Mouse (Mus musculus): ENCODE measurements at regions not wholly inside any gene's neighbourhood (a gene's known extent, or its start where the extent isn't known, plus 50 kb on each side); places are given as distances from the start of the nearest gene placed in this dataset.

DNA sequence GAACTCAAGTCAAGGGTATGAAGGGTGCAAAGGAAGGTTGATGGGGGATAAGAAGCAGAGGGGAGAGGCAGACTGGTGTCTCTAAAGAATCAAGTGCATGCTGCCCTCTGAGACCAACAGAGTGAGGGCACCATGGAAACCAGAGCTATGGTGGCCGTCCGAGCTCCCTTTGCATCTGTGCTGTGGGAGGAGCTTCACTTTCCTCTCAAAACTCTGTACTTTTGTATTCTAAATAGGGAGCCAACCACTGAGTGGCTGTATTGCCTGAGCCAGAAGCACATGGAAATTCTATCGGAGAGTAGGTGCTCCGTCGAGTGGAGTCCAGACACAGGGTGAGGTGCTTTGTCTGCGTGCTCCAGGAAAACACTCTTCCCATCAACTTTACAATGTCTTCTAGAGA lies 119.9 kb downstream of the Gm11011 start:
- no peaks in the 10 kb centered on the region for H3K36me3 ChIP-seq (ENCODE audit: control insufficient read depth, insufficient read depth, low read length)
- no peak for DNase-seq (ENCODE audit: low spot score)
- H3K9me3 ChIP-seq (ENCODE audit: control insufficient read depth, low read length), result no peaks in the 10 kb centered on the region
- H3K9ac ChIP-seq (ENCODE audit: low read length), result no peak overlapping the region
- H3K4me2 ChIP-seq (ENCODE audit: low read length), result no peak overlapping the region
- H3K27me3 ChIP-seq (replicated peaks; ENCODE audit: control insufficient read depth, insufficient read depth, low read length), result no peaks in the 10 kb centered on the region
- no peak overlapping the region for H3K4me3 ChIP-seq (ENCODE audit: low read depth, low read length)
- peaks cover 4% of the 10 kb centered on the region; the same call in 1 of the 2 replicates for H3K4me1 ChIP-seq (replicated peaks; ENCODE audit: control insufficient read depth, insufficient read depth, low read length)
- no peak overlapping the region for H3K27ac ChIP-seq (ENCODE audit: low read depth)
- ATAC-seq (replicated peaks; ENCODE audit: low FRiP score, low TSS enrichment, low read depth), result no peak
- WGBS, result 84% methylated on average over 6 of the region's 6 CpGs

DNA sequence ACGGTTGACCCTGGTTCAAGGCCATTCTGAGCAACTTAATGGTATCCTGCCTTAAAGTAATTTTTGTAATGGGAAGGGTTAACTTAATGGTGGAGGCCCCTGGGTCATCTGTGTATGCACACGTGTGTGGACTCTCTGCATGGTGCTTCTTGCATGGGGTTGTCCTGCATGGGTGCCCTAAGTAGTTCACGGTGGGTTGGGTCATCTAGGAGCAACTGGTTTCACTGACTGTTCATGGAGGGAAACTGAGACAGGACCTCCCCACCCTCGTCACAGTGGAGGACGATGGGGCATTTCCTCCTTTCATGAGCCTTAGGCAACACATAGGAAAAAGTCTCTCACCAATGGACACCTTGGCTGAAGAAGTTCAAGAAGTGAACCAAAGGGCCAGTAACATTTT lies 123.4 kb downstream of the Gm11011 start:
- Histone ChIP-seq H3K36me3 (ENCODE audit: control insufficient read depth, insufficient read depth, low read length) (no peaks in the 10 kb centered on the region), H3K4me1 (replicated peaks; ENCODE audit: control insufficient read depth, insufficient read depth, low read length) (peaks cover 4% of the 10 kb centered on the region; the same call in 1 of the 2 replicates), H3K27me3 (replicated peaks; ENCODE audit: control insufficient read depth, insufficient read depth, low read length) (no peaks in the 10 kb centered on the region), H3K4me3 (ENCODE audit: low read depth, low read length) (no peak overlapping the region), H3K9me3 (ENCODE audit: control insufficient read depth, low read length) (no peaks in the 10 kb centered on the region), H3K27ac (ENCODE audit: low read depth) (no peak overlapping the region), H3K4me2 (ENCODE audit: low read length) (no peak overlapping the region), H3K9ac (ENCODE audit: low read length) (no peak overlapping the region)
- DNase-seq (ENCODE audit: low spot score), result no peak
- WGBS, result 94% methylated on average over 5 of the region's 5 CpGs
- no peak for ATAC-seq (replicated peaks; ENCODE audit: low FRiP score, low TSS enrichment, low read depth)

DNA sequence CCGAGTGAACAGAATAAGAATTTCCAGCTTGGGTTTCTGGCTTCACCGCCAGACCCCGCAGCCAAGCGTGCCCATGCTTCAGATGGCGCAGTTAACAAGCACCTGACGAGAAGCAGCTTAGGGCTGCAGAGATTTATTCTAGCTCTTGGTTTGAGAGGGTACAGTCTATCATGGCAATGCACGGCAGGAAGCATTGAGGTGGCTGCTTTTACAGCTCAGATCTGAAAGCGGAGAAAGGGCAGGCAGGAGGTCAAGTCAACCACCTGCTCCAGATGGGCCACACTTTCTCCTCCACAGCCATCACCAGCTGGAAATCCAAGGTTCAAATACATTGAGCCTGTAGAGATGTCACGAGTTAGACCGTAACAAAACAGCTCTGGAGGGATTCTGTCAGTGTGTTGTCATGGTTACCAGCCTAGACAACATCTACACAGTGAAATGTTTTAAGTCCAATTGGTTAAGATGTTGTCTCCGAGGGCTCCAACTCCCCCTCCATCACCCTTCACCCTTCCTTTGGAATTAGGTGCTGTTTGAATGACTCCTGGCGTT lies 126.0 kb downstream of the Gm11011 start:
- 74% methylated on average over 12 of the region's 12 CpGs for WGBS
- DNase-seq (ENCODE audit: low spot score), result no peak
- H3K4me3 ChIP-seq (ENCODE audit: low read depth, low read length), result no peak overlapping the region
- H3K27ac ChIP-seq (ENCODE audit: low read depth), result no peak overlapping the region
- no peak overlapping the region for H3K9ac ChIP-seq (ENCODE audit: low read length)
- H3K36me3 ChIP-seq (ENCODE audit: control insufficient read depth, insufficient read depth, low read length), result no peaks in the 10 kb centered on the region
- H3K4me1 ChIP-seq (replicated peaks; ENCODE audit: control insufficient read depth, insufficient read depth, low read length), result no peaks in the 10 kb centered on the region
- no peak overlapping the region for H3K4me2 ChIP-seq (ENCODE audit: low read length)
- ATAC-seq (replicated peaks; ENCODE audit: low FRiP score, low TSS enrichment, low read depth), result no peak
- no peaks in the 10 kb centered on the region for H3K9me3 ChIP-seq (ENCODE audit: control insufficient read depth, low read length)
- H3K27me3 ChIP-seq (replicated peaks; ENCODE audit: control insufficient read depth, insufficient read depth, low read length), result no peaks in the 10 kb centered on the region

DNA sequence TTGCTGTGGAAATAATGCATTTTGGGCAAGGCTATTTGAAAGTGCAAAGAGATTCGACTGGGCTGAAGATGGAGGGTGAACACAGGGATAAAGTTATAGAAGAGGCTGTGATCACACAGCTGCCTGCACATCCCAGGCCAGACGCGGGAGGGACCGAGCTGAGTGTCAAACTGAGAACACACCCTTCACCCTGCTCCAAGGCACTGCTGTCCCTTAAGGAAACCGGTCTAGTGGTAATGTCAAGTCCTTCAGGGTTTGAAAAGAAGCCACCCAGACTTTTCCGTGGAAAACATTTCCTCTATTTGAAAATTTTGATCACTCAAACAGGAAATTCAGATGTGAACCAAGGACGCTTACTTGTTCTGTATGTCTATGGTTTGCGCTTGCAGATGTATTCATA lies 134.6 kb downstream of the Gm11011 start:
- Histone ChIP-seq H3K36me3 (ENCODE audit: control insufficient read depth, insufficient read depth, low read length) (no peaks in the 10 kb centered on the region), H3K27me3 (replicated peaks; ENCODE audit: control insufficient read depth, insufficient read depth, low read length) (no peaks in the 10 kb centered on the region), H3K27ac (ENCODE audit: low read depth) (no peak overlapping the region), H3K9me3 (ENCODE audit: control insufficient read depth, low read length) (0 out of 2 replicates have a peak, but pooled peaks cover 5% of the 10 kb centered on the region), H3K4me1 (replicated peaks; ENCODE audit: control insufficient read depth, insufficient read depth, low read length) (no peaks in the 10 kb centered on the region), H3K4me2 (ENCODE audit: low read length) (no peak overlapping the region), H3K4me3 (ENCODE audit: low read depth, low read length) (no peak overlapping the region), H3K9ac (ENCODE audit: low read length) (no peak overlapping the region)
- DNase-seq (ENCODE audit: low spot score) (no peak), ATAC-seq (replicated peaks; ENCODE audit: low FRiP score, low TSS enrichment, low read depth) (no peak)
- 84% methylated on average over 8 of the region's 8 CpGs for WGBS

DNA sequence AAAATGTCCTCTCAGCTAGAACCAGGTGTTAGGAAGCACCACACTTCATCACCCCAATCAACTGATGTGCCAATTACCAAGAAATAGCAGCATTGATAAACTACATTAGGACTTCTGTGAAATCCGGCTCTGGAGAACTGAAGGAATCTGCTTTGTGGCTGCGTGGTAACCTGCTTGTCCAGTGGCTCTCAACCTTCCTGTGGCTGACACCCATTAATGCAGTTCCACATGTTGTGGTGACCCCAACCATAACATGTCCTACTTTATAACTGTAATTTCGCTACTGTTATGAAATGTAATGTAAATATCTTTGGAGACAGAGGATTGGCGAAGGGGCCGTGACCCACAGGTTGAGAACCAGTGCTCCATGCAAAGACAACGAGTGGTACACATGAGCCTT lies 136.7 kb downstream of the Gm11011 start:
- no peak overlapping the region for H3K4me3 ChIP-seq (ENCODE audit: low read depth, low read length)
- WGBS, result 80% methylated on average over 6 of the region's 6 CpGs
- H3K4me1 ChIP-seq (replicated peaks; ENCODE audit: control insufficient read depth, insufficient read depth, low read length), result no peaks in the 10 kb centered on the region
- H3K9ac ChIP-seq (ENCODE audit: low read length), result no peak overlapping the region
- no peak overlapping the region for H3K4me2 ChIP-seq (ENCODE audit: low read length)
- H3K9me3 ChIP-seq (ENCODE audit: control insufficient read depth, low read length), result 0 out of 2 replicates have a peak, but pooled peaks cover 5% of the 10 kb centered on the region
- H3K27me3 ChIP-seq (replicated peaks; ENCODE audit: control insufficient read depth, insufficient read depth, low read length), result no peaks in the 10 kb centered on the region
- ATAC-seq (replicated peaks; ENCODE audit: low FRiP score, low TSS enrichment, low read depth) (no peak), DNase-seq (ENCODE audit: low spot score) (no peak)
- H3K27ac ChIP-seq (ENCODE audit: low read depth), result no peak overlapping the region
- H3K36me3 ChIP-seq (ENCODE audit: control insufficient read depth, insufficient read depth, low read length), result no peaks in the 10 kb centered on the region

DNA sequence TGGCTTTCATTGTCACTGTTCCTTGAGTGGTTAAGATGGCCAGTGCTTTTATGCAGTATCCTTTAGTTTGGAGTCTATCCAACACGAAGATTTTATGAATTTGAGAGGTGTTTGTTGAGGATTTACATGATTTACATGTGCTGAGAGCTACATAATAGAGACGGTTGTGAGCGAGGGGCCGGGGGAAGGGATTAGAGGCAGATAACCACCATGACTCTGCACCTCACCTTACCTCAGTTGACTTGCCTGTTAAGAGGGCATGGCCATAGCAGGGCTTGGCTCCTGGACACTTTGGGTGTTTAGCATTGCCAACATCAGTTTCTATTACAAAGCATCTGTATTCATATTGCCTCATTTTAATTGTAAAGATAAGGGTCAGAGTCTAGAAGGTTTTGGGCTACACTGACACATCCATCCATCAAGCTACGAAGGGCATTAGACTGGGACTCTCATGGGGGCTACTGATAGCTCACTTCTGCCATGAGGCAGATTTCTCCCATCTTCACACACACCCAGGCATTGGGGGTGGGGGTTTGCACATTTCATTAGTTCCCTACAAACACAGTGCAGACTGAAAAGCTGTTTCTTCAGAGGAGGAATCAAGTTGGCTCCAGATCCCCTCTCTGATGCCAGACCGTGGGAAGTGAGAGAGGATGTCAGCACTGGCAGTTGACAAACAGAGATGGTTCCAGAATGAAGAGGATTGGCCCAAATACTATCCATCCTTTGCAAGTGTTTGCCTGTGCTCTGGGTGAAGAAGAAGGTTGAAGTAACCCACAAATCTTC lies 139.9 kb downstream of the Gm11011 start:
- H3K4me3 ChIP-seq (ENCODE audit: low read depth, low read length), result no peak overlapping the region
- H3K27ac ChIP-seq (ENCODE audit: low read depth), result no peak overlapping the region
- H3K27me3 ChIP-seq (replicated peaks; ENCODE audit: control insufficient read depth, insufficient read depth, low read length), result no peaks in the 10 kb centered on the region
- H3K9ac ChIP-seq (ENCODE audit: low read length), result no peak overlapping the region
- no peak overlapping the region for H3K4me2 ChIP-seq (ENCODE audit: low read length)
- no peaks in the 10 kb centered on the region for H3K36me3 ChIP-seq (ENCODE audit: control insufficient read depth, insufficient read depth, low read length)
- no peaks in the 10 kb centered on the region for H3K9me3 ChIP-seq (ENCODE audit: control insufficient read depth, low read length)
- DNase-seq (ENCODE audit: low spot score) (no peak), ATAC-seq (replicated peaks; ENCODE audit: low FRiP score, low TSS enrichment, low read depth) (no peak)
- H3K4me1 ChIP-seq (replicated peaks; ENCODE audit: control insufficient read depth, insufficient read depth, low read length), result no peaks in the 10 kb centered on the region
- 74% methylated on average over 6 of the region's 6 CpGs for WGBS

DNA sequence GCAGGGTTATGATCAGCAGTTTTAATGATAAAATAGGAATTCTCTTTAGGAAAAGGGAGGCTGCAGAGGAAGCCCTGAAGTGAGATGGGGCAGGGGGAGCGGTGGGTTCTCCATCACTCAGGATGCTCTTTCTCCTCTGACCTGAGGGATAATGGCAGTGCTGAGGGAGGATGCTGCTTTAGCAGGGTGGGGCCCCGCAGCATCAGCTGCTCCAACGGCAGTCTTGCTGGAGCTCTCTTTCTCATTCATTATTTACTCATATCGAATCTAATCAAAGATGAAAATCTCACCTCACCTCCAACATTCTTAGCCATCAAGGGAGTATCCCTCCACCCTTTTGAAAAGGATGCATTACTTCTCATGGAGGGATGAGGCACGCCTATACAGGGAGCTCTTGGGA lies 141.7 kb downstream of the Gm11011 start:
- no peaks in the 10 kb centered on the region for H3K27me3 ChIP-seq (replicated peaks; ENCODE audit: control insufficient read depth, insufficient read depth, low read length)
- H3K27ac ChIP-seq (ENCODE audit: low read depth), result no peak overlapping the region
- H3K4me2 ChIP-seq (ENCODE audit: low read length), result no peak overlapping the region
- WGBS, result 81% methylated on average over 5 of the region's 5 CpGs
- H3K4me3 ChIP-seq (ENCODE audit: low read depth, low read length), result no peak overlapping the region
- no peak overlapping the region for H3K9ac ChIP-seq (ENCODE audit: low read length)
- DNase-seq (ENCODE audit: low spot score), result no peak
- no peaks in the 10 kb centered on the region for H3K4me1 ChIP-seq (replicated peaks; ENCODE audit: control insufficient read depth, insufficient read depth, low read length)
- ATAC-seq (replicated peaks; ENCODE audit: low FRiP score, low TSS enrichment, low read depth), result no peak
- no peaks in the 10 kb centered on the region for H3K9me3 ChIP-seq (ENCODE audit: control insufficient read depth, low read length)
- no peaks in the 10 kb centered on the region for H3K36me3 ChIP-seq (ENCODE audit: control insufficient read depth, insufficient read depth, low read length)

DNA sequence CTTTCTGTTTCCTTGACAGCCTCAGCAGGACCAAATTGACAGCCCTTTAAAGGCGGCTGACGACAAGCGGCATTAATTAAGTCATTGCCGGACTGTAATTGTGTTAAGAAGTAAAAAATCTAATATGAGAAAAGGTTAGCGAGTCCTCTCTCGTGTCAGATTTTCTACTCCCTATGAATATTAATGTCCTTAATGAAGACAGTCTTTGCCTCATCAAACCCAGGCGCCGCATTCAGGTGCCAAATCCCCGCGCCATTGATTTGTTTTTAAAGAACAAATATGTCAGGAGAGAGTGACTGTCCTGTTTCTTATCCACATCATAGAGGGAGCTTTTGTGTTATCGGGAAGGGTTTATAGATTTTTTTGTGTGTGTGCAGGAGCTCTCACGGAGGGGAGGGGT lies 142.2 kb downstream of the Gm11011 start:
- Histone ChIP-seq H3K36me3 (ENCODE audit: control insufficient read depth, insufficient read depth, low read length) (no peaks in the 10 kb centered on the region), H3K4me1 (replicated peaks; ENCODE audit: control insufficient read depth, insufficient read depth, low read length) (no peaks in the 10 kb centered on the region), H3K4me2 (ENCODE audit: low read length) (no peak overlapping the region), H3K27ac (ENCODE audit: low read depth) (no peak overlapping the region), H3K27me3 (replicated peaks; ENCODE audit: control insufficient read depth, insufficient read depth, low read length) (no peaks in the 10 kb centered on the region), H3K9ac (ENCODE audit: low read length) (no peak overlapping the region), H3K4me3 (ENCODE audit: low read depth, low read length) (no peak overlapping the region), H3K9me3 (ENCODE audit: control insufficient read depth, low read length) (no peaks in the 10 kb centered on the region)
- 83% methylated on average over 12 of the region's 12 CpGs for WGBS
- DNase-seq (ENCODE audit: low spot score), result no peak
- ATAC-seq (replicated peaks; ENCODE audit: low FRiP score, low TSS enrichment, low read depth), result no peak

DNA sequence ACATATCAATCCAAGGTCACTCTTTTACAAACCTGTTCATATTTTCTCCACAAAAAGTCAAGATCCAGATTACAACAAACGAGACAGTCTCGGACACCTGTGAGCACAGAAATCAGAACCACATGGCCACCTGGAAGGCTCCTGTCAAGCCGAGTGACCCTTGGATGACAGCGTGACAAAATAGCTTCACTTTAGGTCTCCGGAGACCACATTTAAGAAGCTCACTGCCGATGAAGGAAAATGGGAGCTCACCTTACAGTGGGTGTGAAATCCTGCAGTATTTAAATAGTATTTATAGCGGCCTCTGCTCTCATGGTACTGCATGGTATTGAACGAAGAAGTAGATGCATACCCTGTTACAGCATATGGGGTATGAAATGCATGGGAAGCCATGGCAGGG lies 144.3 kb downstream of the Gm11011 start:
- Histone ChIP-seq H3K9me3 (ENCODE audit: control insufficient read depth, low read length) (no peaks in the 10 kb centered on the region), H3K27ac (ENCODE audit: low read depth) (no peak overlapping the region), H3K9ac (ENCODE audit: low read length) (no peak overlapping the region), H3K27me3 (replicated peaks; ENCODE audit: control insufficient read depth, insufficient read depth, low read length) (no peaks in the 10 kb centered on the region), H3K4me2 (ENCODE audit: low read length) (no peak overlapping the region), H3K36me3 (ENCODE audit: control insufficient read depth, insufficient read depth, low read length) (no peaks in the 10 kb centered on the region), H3K4me1 (replicated peaks; ENCODE audit: control insufficient read depth, insufficient read depth, low read length) (no peaks in the 10 kb centered on the region), H3K4me3 (ENCODE audit: low read depth, low read length) (no peak overlapping the region)
- WGBS, result 89% methylated on average over 8 of the region's 8 CpGs
- DNase-seq (ENCODE audit: low spot score) (no peak), ATAC-seq (replicated peaks; ENCODE audit: low FRiP score, low TSS enrichment, low read depth) (no peak)

All from intestine, embryonic 14.5 days (tissue).